Mouse (Mus musculus) v-Abl transformed pro-B cells (cell line): ENCODE results near the gene Slc38a11.

Experiments used
- in situ Hi-C, 2 experiments: fragments of 400-800 bp; cut with MboI; formaldehyde crosslinking; loops; one replicate each; pipeline ENCODE4 v1.15.1; 2025; ENCODE audit not compliant: unreplicated experiment in 2 of 2

Gene Slc38a11

DNA sequence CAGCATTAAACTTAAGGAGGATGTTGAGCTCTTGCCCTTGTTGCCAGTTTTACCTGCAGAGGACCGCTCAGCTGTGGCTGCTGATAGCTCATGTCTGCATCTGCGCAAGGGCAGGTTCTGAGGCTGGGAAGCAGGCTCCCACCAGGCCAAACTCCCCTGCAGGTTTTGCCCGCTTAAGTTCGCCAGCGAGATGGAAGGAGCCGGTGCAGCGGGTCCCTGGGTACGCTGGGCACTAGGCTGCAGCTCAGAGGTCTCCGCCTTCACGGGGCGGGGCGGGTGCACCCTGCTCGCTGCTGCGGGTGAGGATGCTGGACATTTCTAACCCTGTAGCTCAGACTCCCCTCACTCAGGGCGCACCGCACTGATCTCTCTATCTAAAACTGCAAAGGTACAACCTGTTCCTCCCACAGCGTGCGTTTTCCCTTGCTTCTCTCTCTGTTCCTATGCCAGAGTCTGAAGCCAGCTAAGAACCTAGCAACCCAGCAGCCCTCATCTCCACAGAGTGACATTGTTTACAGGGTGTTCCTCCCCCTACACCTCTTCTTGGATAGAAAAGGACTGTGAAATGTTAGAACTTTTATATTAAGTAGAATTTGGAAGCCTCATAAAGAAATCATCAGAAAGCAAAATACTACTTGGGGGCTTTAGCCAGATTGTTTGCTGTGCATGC is at the start of gene Slc38a11:
Gene Slc38a11, minus strand, starts transcription at position 207 of the 670 bp plus-strand sequence.
- in situ Hi-C loops: no loop called here

DNA sequence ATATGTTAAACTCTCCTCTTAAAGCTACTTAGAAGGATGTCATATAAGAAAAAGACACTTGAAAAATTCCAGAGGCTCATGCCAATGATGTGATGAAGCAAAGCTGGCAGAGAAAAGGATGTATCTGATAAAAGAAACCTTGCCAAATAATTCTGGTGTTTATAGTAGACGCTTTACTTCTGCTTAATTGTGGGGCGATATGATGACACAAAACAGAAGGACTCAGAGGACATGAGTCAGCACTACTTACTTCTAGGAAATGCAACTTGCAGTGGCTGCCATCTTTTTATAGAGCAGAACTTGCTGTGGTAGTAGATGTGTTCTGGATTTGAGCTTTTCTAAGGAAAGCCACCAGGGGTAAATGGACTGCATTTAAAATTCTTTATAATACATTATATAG is 43.3 kb upstream of the Slc38a11 start:
- in situ Hi-C loops: loop anchor here in 1 of 2 experiments (25.0 kb wide), 1 partner anchor 445 kb away; no protein-coding TSS in a partner anchor

DNA sequence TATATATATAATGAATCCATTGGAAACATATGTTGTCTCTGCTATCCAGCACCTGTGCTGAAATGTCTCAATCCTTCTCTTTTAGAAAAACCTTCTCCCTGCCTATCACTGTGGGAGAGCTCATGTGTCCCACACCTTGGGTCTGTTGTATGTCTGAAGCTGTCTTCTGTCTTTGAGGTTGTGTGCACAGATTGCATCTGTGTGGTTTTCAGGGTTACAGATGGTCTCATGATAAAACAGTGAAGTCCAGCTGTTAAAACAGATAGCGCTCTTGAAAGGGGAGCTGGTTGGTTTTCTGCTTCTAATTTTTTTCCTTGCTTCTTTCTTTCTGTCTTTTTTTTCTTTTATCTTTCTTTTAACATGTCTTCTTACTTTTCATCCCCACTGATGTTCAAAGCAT is 41.6 kb upstream of the Slc38a11 start:
- in situ Hi-C loops: loop anchor here in 1 of 2 experiments (25.0 kb wide), 1 partner anchor 443 kb away; no protein-coding TSS in a partner anchor

DNA sequence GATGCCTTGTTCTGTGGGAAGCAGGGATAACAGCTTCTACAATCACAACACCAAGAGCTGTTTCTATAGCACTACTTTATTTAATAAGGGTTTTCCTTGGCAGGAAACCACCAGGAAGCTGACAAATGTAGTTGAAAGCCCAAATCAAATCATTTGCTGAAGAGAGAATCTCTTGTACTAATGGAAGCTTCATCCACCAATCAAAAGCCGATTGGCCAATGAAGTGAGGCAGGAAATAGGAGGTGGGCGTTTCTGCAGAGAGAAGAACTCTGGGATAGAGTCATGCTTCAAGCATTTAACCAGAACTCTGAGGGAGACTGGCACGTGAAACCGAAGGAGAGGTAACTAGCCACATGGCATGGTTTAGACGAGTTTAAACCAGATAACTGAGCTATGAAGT is 38.2 kb upstream of the Slc38a11 start:
- in situ Hi-C loops: loop anchor here in 1 of 2 experiments (25.0 kb wide), 1 partner anchor 440 kb away; no protein-coding TSS in a partner anchor

DNA sequence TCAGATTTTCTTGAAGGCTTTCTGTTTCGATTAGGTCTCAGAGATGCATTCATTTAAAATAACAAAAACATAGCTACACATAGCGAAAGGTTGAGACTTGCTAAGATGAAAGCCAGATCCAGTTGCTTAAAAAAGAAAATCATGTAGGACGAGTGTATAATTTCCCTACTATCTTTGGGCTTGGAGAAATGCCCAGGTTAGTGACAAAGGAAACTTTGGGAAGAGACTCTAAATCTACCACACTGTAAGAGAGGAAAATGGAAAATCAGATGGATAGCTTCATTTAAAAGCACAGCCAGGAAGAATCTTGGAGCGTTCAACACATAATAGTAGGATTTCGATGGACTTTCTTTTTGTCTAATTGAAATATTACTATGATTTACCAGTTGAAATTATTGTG is 36.1 kb upstream of the Slc38a11 start:
- in situ Hi-C loops: loop anchor here (5.0 to 25.0 kb wide), 8 partner anchors 262 to 1395 kb away; partner anchors contain the start of gene Scn7a (in 1 of the 2)

DNA sequence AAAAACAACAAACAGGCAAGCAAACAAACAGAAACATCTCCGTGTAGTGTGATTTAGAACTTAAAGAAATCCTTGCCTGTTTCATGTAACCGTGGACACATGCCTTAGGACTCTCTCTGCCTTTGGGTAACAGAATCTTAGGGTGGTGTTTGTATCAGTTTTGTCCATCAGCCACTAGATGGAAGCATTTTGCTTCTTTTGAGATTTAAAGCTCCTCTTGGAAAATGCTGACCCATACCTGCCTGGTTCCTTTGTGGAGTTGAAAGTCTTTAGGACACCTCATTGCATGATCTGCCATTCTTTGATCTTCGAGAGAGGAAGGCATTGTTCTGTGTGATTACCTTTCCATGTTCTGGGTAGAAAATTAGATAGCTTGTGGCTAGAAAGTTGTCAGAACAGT is 32.3 kb upstream of the Slc38a11 start:
- in situ Hi-C loops: loop anchor here (5.0 to 25.0 kb wide), 7 partner anchors 266 to 1399 kb away; partner anchors contain the start of gene Scn7a (in 1 of the 2)

DNA sequence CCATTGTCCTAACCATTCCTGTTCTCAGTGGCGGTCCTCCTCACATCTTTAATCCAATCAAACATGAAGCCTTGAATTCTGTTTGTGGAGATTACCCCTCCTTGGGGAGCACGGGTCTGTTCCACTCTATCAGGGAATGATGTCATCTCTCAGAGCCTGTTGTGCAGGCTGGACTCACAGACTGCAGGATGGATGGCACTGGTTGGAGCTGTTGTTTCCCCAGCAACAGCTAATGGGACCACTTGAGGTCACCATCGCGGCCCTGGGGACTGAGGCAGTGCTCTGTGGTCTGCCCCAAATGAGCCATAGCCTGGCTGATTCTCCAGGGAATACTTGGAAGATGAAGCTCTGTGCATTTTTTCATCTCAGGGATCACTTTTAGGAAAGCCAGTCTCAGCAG is 29.2 kb upstream of the Slc38a11 start:
- in situ Hi-C loops: loop anchor here (10.0 to 25.0 kb wide), 6 partner anchors 394 to 1402 kb away; partner anchors contain the start of gene Scn7a (in 1 of the 2)

DNA sequence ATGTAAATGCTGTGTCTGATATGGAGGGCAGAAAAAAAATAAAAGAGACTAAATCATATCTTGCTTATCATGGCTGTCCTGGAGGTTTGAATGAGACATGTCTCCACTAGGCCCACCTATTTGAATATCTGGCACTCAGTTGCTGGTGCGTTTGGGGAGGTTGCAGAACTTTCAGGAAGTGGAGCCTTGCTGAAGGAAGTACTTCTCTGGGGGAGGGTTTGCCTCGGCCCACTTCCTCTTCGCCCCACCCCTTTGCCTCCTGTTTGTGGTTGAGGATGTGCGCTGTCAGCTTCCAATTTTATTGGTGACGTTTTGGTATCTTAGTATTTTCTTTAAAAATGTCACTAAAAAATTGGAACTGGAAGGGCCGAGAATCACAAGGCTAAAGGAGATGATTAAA is 27.5 kb upstream of the Slc38a11 start:
- in situ Hi-C loops: loop anchor here (10.0 to 25.0 kb wide), 6 partner anchors 396 to 1403 kb away; partner anchors contain the start of gene Scn7a (in 1 of the 2)

DNA sequence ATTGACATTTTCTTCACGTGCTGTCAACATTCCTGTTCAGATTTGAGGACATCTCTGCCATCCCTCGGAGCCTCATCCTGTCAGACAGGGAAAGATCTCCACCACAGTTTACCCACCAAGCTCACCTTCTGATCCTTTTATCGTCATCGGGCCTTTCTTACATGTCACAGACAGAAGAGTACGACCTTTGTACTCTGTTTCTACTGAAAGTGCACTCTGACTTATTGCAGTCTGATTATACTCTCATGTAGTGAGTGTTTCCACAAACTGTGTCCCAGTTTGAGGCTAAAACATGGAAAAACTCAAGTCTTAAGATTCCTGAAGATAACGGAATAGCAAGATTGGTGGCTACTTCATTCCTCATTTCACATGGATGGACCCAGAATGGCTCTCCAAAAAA is 21.0 kb upstream of the Slc38a11 start:
- in situ Hi-C loops: loop anchor here in 1 of 2 experiments (25.0 kb wide), 2 partner anchors 402 to 1402 kb away; partner anchors contain the start of gene Scn7a

DNA sequence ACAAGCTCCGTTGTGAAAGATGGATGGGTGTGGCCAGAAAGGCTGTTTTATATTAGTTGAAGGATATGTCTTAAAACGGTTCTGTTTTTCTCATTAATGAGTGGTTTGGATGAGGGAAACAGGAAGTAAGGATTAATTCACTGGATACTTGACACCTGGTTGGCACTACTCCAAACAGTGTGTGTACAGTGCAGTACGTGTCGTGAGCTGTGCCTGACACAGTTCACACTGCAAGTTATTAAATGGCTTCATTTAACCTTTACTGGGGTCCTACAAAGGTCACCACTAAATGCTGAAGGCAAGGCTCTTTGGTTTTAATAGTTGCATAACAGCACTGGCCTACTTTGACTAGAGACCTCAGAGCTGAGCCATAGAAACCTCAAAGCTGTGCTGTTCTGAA is 18.7 kb upstream of the Slc38a11 start:
- in situ Hi-C loops: loop anchor here in 1 of 2 experiments (25.0 kb wide), 2 partner anchors 405 to 1405 kb away; partner anchors contain the start of gene Scn7a

DNA sequence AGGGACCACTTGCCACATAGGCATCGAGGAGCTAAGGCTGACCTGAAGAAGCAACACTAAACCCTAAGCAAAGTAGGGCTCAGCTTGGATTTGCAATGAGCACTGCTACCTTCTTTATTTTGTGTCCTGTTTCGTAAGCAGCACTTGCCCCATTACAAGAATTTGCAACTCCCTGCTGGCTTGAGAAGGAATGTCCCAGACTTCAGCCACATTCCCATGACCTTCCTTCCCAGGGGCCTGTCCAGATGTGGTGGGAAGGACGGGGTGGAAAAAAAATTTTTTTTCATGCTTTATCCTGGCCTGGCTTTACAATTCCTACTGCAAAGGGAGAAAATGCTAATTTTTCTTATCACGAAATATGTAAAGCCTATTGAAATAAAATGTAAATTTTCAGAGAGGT is 14.6 kb upstream of the Slc38a11 start:
- in situ Hi-C loops: loop anchor here in 1 of 2 experiments (25.0 kb wide), 2 partner anchors 409 to 1409 kb away; partner anchors contain the start of gene Scn7a

DNA sequence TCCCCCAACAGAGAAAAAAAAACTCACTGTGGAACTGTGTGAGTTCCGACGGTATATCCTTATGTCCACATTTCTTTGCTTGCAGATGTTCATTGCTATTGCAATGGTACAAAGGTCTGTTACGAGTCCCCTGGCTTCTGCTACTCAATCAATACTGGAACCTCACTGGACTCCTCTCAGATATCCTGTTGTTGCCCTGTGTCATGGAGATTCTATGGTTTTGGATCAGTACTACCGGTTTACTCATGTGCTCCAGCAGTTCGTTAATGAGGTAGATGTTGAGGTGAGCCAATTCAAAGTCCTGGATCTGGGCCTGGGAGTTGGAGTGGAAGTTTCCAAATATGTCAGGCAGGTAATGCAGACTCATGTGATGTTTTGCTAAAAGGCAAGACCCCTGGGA is 10.6 kb upstream of the Slc38a11 start:
- in situ Hi-C loops: no loop called here

DNA sequence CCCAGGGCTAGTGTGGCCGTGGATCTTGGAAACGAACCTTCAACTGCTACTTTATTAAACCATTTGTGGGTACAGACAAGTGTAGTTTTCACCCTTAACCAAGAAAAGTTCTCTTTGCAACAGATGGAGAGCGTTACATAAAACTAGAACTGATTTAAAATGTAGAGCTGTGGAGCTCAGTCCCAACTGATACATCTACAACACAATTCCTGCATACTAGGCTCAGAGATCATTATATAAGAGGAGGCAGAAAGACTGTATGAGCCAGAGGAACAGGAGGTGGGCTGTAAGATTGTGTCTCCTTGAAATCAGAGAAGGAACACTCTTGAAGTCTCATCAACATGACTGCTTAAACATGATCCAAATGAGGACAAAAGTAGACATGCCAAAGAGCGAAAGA is 9.2 kb upstream of the Slc38a11 start:
- in situ Hi-C loops: no loop called here

DNA sequence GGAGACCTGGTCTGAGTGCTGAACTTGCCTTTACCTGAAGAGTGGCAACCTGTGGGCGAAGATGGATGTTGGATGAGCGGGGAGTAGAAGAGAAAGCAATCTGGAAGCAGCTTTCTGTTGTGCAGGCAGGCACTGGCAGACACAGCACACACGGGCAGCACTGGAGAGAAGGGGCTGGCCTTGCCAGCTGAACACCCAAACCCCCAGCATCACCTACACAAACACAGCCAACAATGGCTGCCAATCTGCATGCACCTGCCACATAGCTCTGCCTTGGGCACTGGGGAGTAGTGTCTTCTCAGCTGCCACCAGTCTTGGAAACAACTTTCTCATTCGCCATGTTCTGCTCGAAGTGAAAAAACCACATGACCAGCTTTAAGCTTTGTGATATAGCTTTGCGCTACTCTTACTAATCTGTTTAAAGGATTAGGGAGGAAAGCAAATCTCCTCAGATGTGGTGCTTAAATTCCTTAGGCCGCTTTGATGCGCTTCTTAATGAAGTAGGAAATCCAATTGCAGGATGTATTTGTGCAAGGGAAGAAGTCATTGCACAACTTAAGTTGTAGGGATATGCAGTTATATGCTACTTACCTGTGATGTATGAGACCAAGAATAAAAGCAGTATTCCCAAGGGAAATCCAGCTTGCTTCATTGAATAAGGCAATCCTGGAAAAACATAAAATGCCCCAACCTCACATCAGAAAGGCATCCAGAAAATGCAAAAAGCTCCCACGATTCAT is 2.9 kb downstream of the Slc38a11 start:
- in situ Hi-C loops: no loop called here

DNA sequence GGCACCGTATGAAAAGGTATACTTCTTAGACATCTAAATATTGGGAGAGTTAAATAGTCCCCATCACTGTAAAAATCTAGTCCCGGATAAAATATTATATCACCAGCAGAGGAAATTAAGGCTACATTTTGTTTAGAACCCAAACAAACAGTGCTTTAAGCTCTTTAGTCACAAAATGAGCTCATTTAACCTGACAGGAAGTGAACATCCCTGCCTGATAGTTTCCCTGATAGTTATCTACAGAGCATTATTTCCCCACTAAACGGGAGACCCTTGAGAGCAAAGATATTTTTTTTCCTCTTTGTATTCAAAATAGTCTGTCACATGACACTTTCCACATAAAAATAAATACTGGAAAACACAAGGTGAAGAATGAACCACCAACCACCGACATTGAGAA is 16.5 kb downstream of the Slc38a11 start:
- in situ Hi-C loops: no loop called here

DNA sequence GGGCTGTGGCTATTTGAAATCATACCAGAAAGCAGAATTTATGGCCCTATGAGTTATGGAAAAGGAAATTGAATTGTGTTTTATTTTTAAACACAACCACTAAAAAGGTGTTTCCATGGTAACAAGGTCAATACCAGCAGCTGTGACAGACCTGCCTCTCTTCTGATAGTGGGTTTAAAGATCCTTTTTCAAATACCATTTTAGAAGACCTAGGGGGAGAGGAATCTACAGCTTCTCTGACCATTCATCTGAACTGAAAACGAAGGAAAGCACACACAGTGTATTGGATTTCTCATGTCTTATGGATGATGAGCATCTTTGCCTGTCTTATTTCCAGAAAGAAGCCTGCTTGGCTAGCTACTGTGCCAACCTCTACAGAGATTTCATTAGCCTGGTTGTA is 16.9 kb downstream of the Slc38a11 start:
- in situ Hi-C loops: no loop called here

DNA sequence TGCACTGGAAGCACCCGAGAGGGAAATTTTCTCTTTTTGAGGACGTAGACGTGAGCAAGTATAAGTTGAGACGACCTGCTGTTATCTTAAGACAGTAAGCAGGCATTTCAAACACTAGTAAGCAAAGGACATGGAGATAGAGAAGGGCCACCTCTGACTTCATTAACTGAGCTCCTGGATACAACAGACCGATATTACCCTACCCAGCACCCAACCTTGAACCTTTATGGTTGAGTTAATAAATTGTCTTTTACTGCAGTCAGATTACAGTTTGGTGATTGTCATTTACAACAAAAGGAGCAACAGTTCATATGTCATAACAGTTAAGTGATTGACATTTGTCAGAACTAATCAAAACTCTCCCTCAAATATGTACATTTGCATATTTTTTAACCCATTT is 17.8 kb downstream of the Slc38a11 start:
- in situ Hi-C loops: no loop called here

DNA sequence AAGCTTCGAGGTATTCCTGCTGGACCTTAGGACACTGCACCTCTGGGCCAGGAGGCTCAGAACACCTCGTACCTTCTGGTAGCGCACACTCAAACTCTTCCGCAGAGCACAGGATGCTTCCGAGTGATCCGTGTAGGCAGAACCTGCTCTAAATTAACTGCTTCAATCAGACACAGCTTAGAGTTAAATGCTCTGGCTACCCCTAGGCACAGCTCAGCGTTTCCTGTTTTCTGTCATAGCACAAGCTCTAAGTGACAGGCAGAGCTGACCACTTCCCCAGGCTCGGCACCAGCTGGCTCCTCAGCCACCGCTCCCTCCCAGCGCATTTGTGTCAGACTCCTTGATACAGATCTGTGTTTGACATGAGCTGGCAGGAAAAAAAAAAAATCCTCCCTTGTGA is 21.8 kb downstream of the Slc38a11 start:
- in situ Hi-C loops: loop anchor here in 1 of 2 experiments (5.0 kb wide), 1 partner anchor 210 kb away; no protein-coding TSS in a partner anchor

DNA sequence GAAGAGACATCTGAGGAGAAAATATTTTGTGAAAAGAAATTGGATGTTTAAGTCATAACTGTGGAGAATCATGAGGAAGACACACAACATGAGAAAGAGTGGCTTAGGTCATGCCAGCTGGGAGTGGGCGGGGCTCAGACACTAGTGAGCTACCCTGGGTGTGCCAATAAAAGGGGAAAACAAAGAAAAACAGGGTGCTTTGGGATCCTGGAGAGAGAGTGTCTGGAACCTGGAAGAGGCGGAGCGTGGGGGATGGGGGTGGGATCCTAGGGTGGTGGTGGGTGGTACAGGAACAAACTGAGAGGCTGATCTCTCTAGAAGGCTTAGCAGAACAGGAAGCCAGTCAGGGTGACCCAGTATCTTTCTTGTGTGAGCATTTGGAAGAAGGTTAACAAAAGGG is 23.0 kb downstream of the Slc38a11 start:
- in situ Hi-C loops: loop anchor here in 1 of 2 experiments (5.0 kb wide), 1 partner anchor 211 kb away; no protein-coding TSS in a partner anchor

DNA sequence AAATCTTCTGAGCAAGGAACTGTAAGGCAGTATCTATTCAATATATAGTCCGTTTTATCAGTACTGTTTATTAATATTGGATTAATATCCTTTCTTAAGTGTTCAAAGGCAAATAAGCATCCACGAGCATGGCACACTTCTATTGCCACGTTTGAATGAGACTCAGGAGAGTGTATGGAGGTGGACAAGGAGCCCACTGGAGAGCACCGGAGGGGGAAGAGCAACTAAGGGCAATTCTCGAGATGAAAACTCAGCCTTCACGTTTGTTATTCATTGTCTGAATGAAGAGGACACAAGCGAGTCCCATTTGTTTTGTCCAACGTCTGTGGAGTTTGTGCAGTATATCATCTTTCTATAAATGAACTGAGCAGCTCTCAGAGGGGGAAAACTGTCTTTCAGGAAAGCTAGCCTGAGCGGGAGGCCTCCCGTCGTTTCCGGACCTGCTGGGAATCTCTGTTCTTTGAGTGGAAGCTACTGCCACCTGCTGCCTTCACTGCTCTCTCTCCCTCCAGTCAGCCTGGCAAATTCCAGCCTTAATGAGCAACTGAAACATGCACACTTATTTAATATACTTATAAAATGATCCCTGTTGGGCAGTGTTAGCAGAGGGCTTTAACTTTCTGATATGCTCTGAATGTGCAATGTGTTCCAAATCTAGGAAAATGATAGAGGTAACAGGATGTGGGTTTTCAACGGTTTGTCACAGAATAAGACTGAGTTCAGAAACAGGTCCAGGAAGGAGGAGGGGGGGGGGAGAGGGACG is 26.3 kb downstream of the Slc38a11 start:
- in situ Hi-C loops: loop anchor here in 1 of 2 experiments (5.0 kb wide), 1 partner anchor 95 kb away; no protein-coding TSS in a partner anchor
